Mouse (Mus musculus): ENCODE results near the gene Ren1. TPM values are rescaled to one million over a fixed set of nuclear protein-coding genes. Genes with fewer than 3 reads are reported as not detected.
A peak's percentile ranks its signal among the peaks of the same experiment; 100 is the strongest.

Gene Ren1
- total and polyA plus RNA-seq, 2 experiments from 2014 or later = 0.07 TPM; not detected in 1

DNA sequence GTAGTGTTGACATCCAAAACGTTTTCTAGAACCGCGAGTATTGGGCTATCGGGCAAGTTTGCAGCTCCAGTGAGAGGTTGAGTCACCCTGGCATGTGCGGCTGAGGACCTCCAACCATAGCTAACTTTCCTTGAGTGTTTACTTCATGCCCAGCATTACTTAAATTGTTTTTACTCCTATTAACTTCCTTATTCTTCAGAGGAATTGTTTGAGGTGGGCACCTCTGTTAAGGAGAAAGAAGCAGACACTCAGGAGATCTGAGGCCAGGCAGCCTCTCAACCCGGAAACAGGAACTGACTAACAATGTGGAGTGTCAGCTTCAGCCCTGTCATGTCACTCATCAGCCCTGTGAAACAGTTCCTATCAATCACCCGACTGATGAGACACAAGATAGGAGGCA, 56.3 kb downstream of the Ren1 start:
- H3K4me2 ChIP-seq (ENCODE audit: low read depth, low read length) = no peak overlapping the region
- no peaks in the 10 kb centered on the region for H3K27me3 ChIP-seq (ENCODE audit: control insufficient read depth, insufficient read depth, low read length)
- no peaks in the 10 kb centered on the region for H3K9me3 ChIP-seq (replicated peaks; ENCODE audit: control insufficient read depth, low read length)
- WGBS = 68% methylated on average over 7 of the region's 7 CpGs
- H3K4me3 ChIP-seq (ENCODE audit: low read depth, low read length) = no peak overlapping the region
- H3K27ac ChIP-seq (ENCODE audit: low read depth) = peak overlapping the region; percentile 53
- no peak overlapping the region for H3K9ac ChIP-seq (replicated peaks; ENCODE audit: low read depth, low read length)
- ATAC-seq (ENCODE audit: insufficient read depth, low read depth) (no peak), DNase-seq (ENCODE audit: low spot score) (no peak)
- H3K36me3 ChIP-seq (replicated peaks; ENCODE audit: control insufficient read depth, insufficient read depth, low read length) = no peaks in the 10 kb centered on the region
- no peaks in the 10 kb centered on the region for H3K4me1 ChIP-seq (ENCODE audit: control insufficient read depth, insufficient read depth)
- no peak for TF ChIP-seq CTCF (IDR thresholded peaks at IDR 0.05; ENCODE audit: low read depth)
- TF ChIP-seq EP300 (IDR thresholded peaks at IDR 0.05; ENCODE audit: low read depth) = no peak

DNA sequence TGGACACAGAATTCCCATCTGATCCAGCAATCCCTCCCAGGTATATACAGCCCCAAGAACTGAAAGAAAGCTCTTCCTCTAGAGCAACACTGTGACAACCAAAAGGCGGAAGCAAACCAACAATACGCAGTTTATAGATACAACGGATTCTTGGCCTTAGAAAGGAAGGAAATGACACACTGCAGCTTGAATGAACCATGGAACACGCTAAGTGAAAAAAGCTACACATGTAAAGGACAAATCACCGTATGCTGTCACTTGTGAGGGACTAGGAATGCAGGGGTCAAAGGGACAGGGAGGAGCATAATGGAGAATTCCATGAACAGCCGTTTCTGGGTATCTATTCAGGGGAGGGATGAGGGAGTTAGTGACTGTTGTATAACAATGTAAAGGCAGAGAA, 57.1 kb downstream of the Ren1 start:
- Histone ChIP-seq H3K4me1 (ENCODE audit: control insufficient read depth, insufficient read depth) (no peaks in the 10 kb centered on the region), H3K36me3 (replicated peaks; ENCODE audit: control insufficient read depth, insufficient read depth, low read length) (no peaks in the 10 kb centered on the region), H3K4me2 (ENCODE audit: low read depth, low read length) (no peak overlapping the region), H3K27me3 (ENCODE audit: control insufficient read depth, insufficient read depth, low read length) (no peaks in the 10 kb centered on the region), H3K9ac (replicated peaks; ENCODE audit: low read depth, low read length) (no peak overlapping the region), H3K4me3 (ENCODE audit: low read depth, low read length) (no peak overlapping the region), H3K9me3 (replicated peaks; ENCODE audit: control insufficient read depth, low read length) (no peaks in the 10 kb centered on the region), H3K27ac (ENCODE audit: low read depth) (peak overlapping the region; percentile 53)
- DNase-seq (ENCODE audit: low spot score) (peak; percentile 52), ATAC-seq (ENCODE audit: insufficient read depth, low read depth) (no peak)
- no peak for TF ChIP-seq CTCF (IDR thresholded peaks at IDR 0.05; ENCODE audit: low read depth)
- TF ChIP-seq EP300 (IDR thresholded peaks at IDR 0.05; ENCODE audit: low read depth) = no peak
- 52% methylated on average over 6 of the region's 6 CpGs for WGBS

GRCm38 (mm10) chr1:133408321-133408720, 58.0 kb downstream of the Ren1 start:
- 80% methylated on average over 9 of the region's 9 CpGs for WGBS
- H3K4me3 ChIP-seq (ENCODE audit: low read depth, low read length) = no peak overlapping the region
- H3K9me3 ChIP-seq (replicated peaks; ENCODE audit: control insufficient read depth, low read length) = no peaks in the 10 kb centered on the region
- no peak overlapping the region for H3K9ac ChIP-seq (replicated peaks; ENCODE audit: low read depth, low read length)
- peak overlapping the region; percentile 1; the same call in 1 of the 2 replicates for H3K27ac ChIP-seq (ENCODE audit: low read depth)
- no peak overlapping the region for H3K4me2 ChIP-seq (ENCODE audit: low read depth, low read length)
- no peak for DNase-seq (ENCODE audit: low spot score)
- no peaks in the 10 kb centered on the region for H3K27me3 ChIP-seq (ENCODE audit: control insufficient read depth, insufficient read depth, low read length)
- no peak for ATAC-seq (ENCODE audit: insufficient read depth, low read depth)
- TF ChIP-seq CTCF (IDR thresholded peaks at IDR 0.05; ENCODE audit: low read depth) = no peak
- TF ChIP-seq EP300 (IDR thresholded peaks at IDR 0.05; ENCODE audit: low read depth) = no peak
- no peaks in the 10 kb centered on the region for H3K36me3 ChIP-seq (replicated peaks; ENCODE audit: control insufficient read depth, insufficient read depth, low read length)
- H3K4me1 ChIP-seq (ENCODE audit: control insufficient read depth, insufficient read depth) = 0 out of 2 replicates have a peak, but pooled peaks cover 6% of the 10 kb centered on the region

GRCm38 (mm10) chr1:133408880-133409516, 58.7 kb downstream of the Ren1 start:
- Histone ChIP-seq H3K4me2 (ENCODE audit: low read depth, low read length) (no peak overlapping the region), H3K36me3 (replicated peaks; ENCODE audit: control insufficient read depth, insufficient read depth, low read length) (no peaks in the 10 kb centered on the region), H3K4me1 (ENCODE audit: control insufficient read depth, insufficient read depth) (peaks cover 10% of the 10 kb centered on the region; the same call in 1 of the 2 replicates), H3K4me3 (ENCODE audit: low read depth, low read length) (no peak overlapping the region), H3K27ac (ENCODE audit: low read depth) (no peak overlapping the region), H3K27me3 (ENCODE audit: control insufficient read depth, insufficient read depth, low read length) (no peaks in the 10 kb centered on the region), H3K9me3 (replicated peaks; ENCODE audit: control insufficient read depth, low read length) (no peaks in the 10 kb centered on the region), H3K9ac (replicated peaks; ENCODE audit: low read depth, low read length) (no peak overlapping the region)
- WGBS = 46% methylated on average over 6 of the region's 6 CpGs
- no peak for DNase-seq (ENCODE audit: low spot score)
- no peak for ATAC-seq (ENCODE audit: insufficient read depth, low read depth)
- TF ChIP-seq CTCF (IDR thresholded peaks at IDR 0.05; ENCODE audit: low read depth) (no peak), EP300 (IDR thresholded peaks at IDR 0.05; ENCODE audit: low read depth) (no peak)

GRCm38 (mm10) chr1:133409786-133410185, 59.5 kb downstream of the Ren1 start:
- Histone ChIP-seq H3K9ac (replicated peaks; ENCODE audit: low read depth, low read length) (no peak overlapping the region), H3K27me3 (ENCODE audit: control insufficient read depth, insufficient read depth, low read length) (no peaks in the 10 kb centered on the region), H3K4me2 (ENCODE audit: low read depth, low read length) (no peak overlapping the region), H3K4me3 (ENCODE audit: low read depth, low read length) (no peak overlapping the region), H3K27ac (ENCODE audit: low read depth) (no peak overlapping the region), H3K36me3 (replicated peaks; ENCODE audit: control insufficient read depth, insufficient read depth, low read length) (no peaks in the 10 kb centered on the region), H3K9me3 (replicated peaks; ENCODE audit: control insufficient read depth, low read length) (no peaks in the 10 kb centered on the region), H3K4me1 (ENCODE audit: control insufficient read depth, insufficient read depth) (peaks cover 11% of the 10 kb centered on the region; the same call in 1 of the 2 replicates)
- TF ChIP-seq CTCF (IDR thresholded peaks at IDR 0.05; ENCODE audit: low read depth) (no peak), EP300 (IDR thresholded peaks at IDR 0.05; ENCODE audit: low read depth) (no peak)
- DNase-seq (ENCODE audit: low spot score) (no peak), ATAC-seq (ENCODE audit: insufficient read depth, low read depth) (no peak)
- 75% methylated on average over 9 of the region's 9 CpGs for WGBS

Other genes with a start within 250 kb of the Ren1 start
- 24.4 and 34.8 TPM in 2 replicates for gene Ppp1r15b, start 219.4 kb upstream of the Ren1 start, total RNA-seq (2014; rRNA removed; ENCODE audit: low replicate concordance)
- 10.5 and 12.2 TPM in 2 replicates for gene Ppp1r15b, start 219.4 kb upstream of the Ren1 start, polyA plus RNA-seq (2015; fragmentation: Nextera tagmentation; extraction: Ambion mirVana)
- gene Plekha6, start 186.3 kb upstream of the Ren1 start, total RNA-seq (2014; rRNA removed; ENCODE audit: low replicate concordance) = 19.2 and 36.1 TPM in 2 replicates
- gene Plekha6, start 186.3 kb upstream of the Ren1 start, polyA plus RNA-seq (2015; fragmentation: Nextera tagmentation; extraction: Ambion mirVana) = 4.8 and 7.0 TPM in 2 replicates
- not detected in 2 replicates for gene Golt1a, start 40.7 kb upstream of the Ren1 start, total RNA-seq (2014; rRNA removed; ENCODE audit: low replicate concordance)
- gene Golt1a, start 40.7 kb upstream of the Ren1 start, polyA plus RNA-seq (2015; fragmentation: Nextera tagmentation; extraction: Ambion mirVana) = not detected in 2 replicates
- gene Kiss1, start 28.6 kb upstream of the Ren1 start, total RNA-seq (2014; rRNA removed; ENCODE audit: low replicate concordance) = not detected in 2 replicates
- gene Kiss1, start 28.6 kb upstream of the Ren1 start, polyA plus RNA-seq (2015; fragmentation: Nextera tagmentation; extraction: Ambion mirVana) = not detected in 2 replicates
- gene Etnk2, start 13.1 kb downstream of the Ren1 start, total RNA-seq (2014; rRNA removed; ENCODE audit: low replicate concordance) = 0.31 and 1.3 TPM in 2 replicates
- gene Etnk2, start 13.1 kb downstream of the Ren1 start, polyA plus RNA-seq (2015; fragmentation: Nextera tagmentation; extraction: Ambion mirVana) = 0.41 and 0.97 TPM in 2 replicates
- 8.5 and 17.9 TPM in 2 replicates for gene Sox13, start 73.9 kb downstream of the Ren1 start, total RNA-seq (2014; rRNA removed; ENCODE audit: low replicate concordance)
- 3.0 and 3.3 TPM in 2 replicates for gene Sox13, start 73.9 kb downstream of the Ren1 start, polyA plus RNA-seq (2015; fragmentation: Nextera tagmentation; extraction: Ambion mirVana)

Measured in heart, postnatal 0 days (tissue).